Mouse (Mus musculus) heart, postnatal 0 days (tissue): ENCODE results near the gene Lrrc74a.

Experiments
- CTCF ChIP-seq: IDR thresholded peaks from 2 replicates; pipeline ENCODE4 v1.5.1; 2016; ENCODE audit warnings: antibody characterized with exemption, control low read depth, low read depth
- EP300 ChIP-seq: IDR thresholded peaks from 2 replicates; pipeline ENCODE4 v1.6.1; 2016; ENCODE audit warnings: antibody characterized with exemption, low read depth

DNA sequence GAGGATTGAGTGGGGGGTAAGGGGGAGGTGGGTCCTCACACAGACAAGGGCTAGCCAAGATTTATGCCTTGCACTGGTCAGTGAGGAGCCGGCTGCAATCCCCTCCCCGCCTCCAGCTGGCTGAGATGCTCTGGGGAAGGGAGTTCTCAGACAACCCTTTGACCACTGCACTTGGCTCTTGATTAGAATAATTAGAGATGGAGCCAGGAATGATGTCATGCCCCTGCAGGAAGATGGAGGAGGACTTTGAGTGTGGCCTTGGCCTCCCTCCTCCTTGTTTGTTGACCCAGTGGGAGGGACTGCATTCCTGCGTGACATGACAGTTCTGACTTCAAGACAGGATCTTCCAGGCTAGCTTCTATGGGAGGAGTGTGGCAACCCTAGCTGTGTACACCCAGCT, 59.7 kb downstream of the Lrrc74a start:
- TF ChIP-seq EP300 (no peak), CTCF (no peak)
